Mouse (Mus musculus): ENCODE measurements around the gene Gadd45gip1. TPM values are rescaled to one million over a fixed set of nuclear protein-coding genes. Genes with fewer than 3 reads are reported as not detected.

Gene Gadd45gip1
- polyA plus RNA-seq, 1 experiment from 2014 or later = 36.3 TPM

GRCm38 (mm10) chr8:84798446-84799135, 32.7 kb upstream of the Gadd45gip1 start:
- H3K4me2 ChIP-seq (replicated peaks) = peak overlapping the region; percentile 69
- H3K4me3 ChIP-seq = peak overlapping the region; percentile 84
- no peaks in the 10 kb centered on the region for H3K27me3 ChIP-seq
- peaks cover 70% of the 10 kb centered on the region for H3K4me1 ChIP-seq
- H3K36me3 ChIP-seq = no peaks in the 10 kb centered on the region
- ATAC-seq (replicated peaks) = no peak
- H3K9me3 ChIP-seq = no peaks in the 10 kb centered on the region
- WGBS = 31% methylated on average over 10 of the region's 10 CpGs
- peak overlapping the region; percentile 97 for H3K27ac ChIP-seq (replicated peaks)
- H3K9ac ChIP-seq (replicated peaks) = peak overlapping the region; percentile 95

GRCm38 (mm10) chr8:84799136-84799931, 32.0 kb upstream of the Gadd45gip1 start:
- Histone ChIP-seq H3K27ac (replicated peaks) (peak overlapping the region; percentile 97), H3K9me3 (no peaks in the 10 kb centered on the region), H3K4me2 (replicated peaks) (peak overlapping the region; percentile 69), H3K4me3 (peak overlapping the region; percentile 84), H3K9ac (replicated peaks) (peak overlapping the region; percentile 95), H3K4me1 (peaks cover 63% of the 10 kb centered on the region), H3K27me3 (no peaks in the 10 kb centered on the region), H3K36me3 (no peaks in the 10 kb centered on the region)
- under 1% methylated on average over 61 of the region's 108 CpGs for WGBS
- peak; percentile 3; the same call in 1 of the 2 replicates for ATAC-seq (replicated peaks)

- ATAC-seq (replicated peaks) = peak; percentile 23; the same call in 1 of the 2 replicates
- Histone ChIP-seq H3K27ac (replicated peaks) (peak within 1 kb of the TSS; percentile 97), H3K9me3 (no peaks in the 10 kb centered on the region), H3K27me3 (no peaks in the 10 kb centered on the region), H3K9ac (replicated peaks) (peak within 1 kb of the TSS; percentile 95), H3K4me3 (peak within 1 kb of the TSS; percentile 84), H3K4me2 (replicated peaks) (peak within 1 kb of the TSS; percentile 69), H3K36me3 (no peaks in the 10 kb centered on the region), H3K4me1 (peaks cover 54% of the 10 kb centered on the region)
- WGBS = under 1% methylated on average over 100 of the region's 125 CpGs
Observed at GRCm38 (mm10) chr8:84799999-84800831, 31.1 kb upstream of the Gadd45gip1 start, which contains the start of gene Nfix. Nfix (minus strand) TSS chr8:84800344.

- no peak for ATAC-seq (replicated peaks)
- no peak overlapping the region for H3K4me2 ChIP-seq (replicated peaks)
- H3K27me3 ChIP-seq = no peaks in the 10 kb centered on the region
- no peak overlapping the region for H3K27ac ChIP-seq (replicated peaks)
- WGBS = 98% methylated on average over 5 of the region's 5 CpGs
- H3K36me3 ChIP-seq = no peaks in the 10 kb centered on the region
- no peak overlapping the region for H3K9ac ChIP-seq (replicated peaks)
- H3K9me3 ChIP-seq = no peaks in the 10 kb centered on the region
- no peak overlapping the region for H3K4me3 ChIP-seq
- peaks cover 27% of the 10 kb centered on the region for H3K4me1 ChIP-seq
Observed at GRCm38 (mm10) chr8:84806031-84806430, 25.3 kb upstream of the Gadd45gip1 start.

GRCm38 (mm10) chr8:84809109-84809940, 22.0 kb upstream of the Gadd45gip1 start:
- H3K9me3 ChIP-seq = no peaks in the 10 kb centered on the region
- no peak overlapping the region for H3K4me2 ChIP-seq (replicated peaks)
- no peak overlapping the region for H3K4me3 ChIP-seq
- H3K9ac ChIP-seq (replicated peaks) = 0 out of 2 replicates have a peak overlapping the region, but pooled peaks have one; percentile 8
- ATAC-seq (replicated peaks) = peak; percentile 10
- H3K36me3 ChIP-seq = no peaks in the 10 kb centered on the region
- 33% methylated on average over 12 of the region's 12 CpGs for WGBS
- H3K27me3 ChIP-seq = no peaks in the 10 kb centered on the region
- peaks cover 40% of the 10 kb centered on the region for H3K4me1 ChIP-seq
- peak overlapping the region; percentile 73 for H3K27ac ChIP-seq (replicated peaks)

GRCm38 (mm10) chr8:84809941-84810280, 21.4 kb upstream of the Gadd45gip1 start:
- Histone ChIP-seq H3K4me1 (peaks cover 46% of the 10 kb centered on the region), H3K4me2 (replicated peaks) (no peak overlapping the region), H3K9me3 (no peaks in the 10 kb centered on the region), H3K27ac (replicated peaks) (peak overlapping the region; percentile 73), H3K4me3 (no peak overlapping the region), H3K9ac (replicated peaks) (no peak overlapping the region), H3K36me3 (no peaks in the 10 kb centered on the region), H3K27me3 (no peaks in the 10 kb centered on the region)
- 69% methylated on average over 5 of the region's 5 CpGs for WGBS
- no peak for ATAC-seq (replicated peaks)

GRCm38 (mm10) chr8:84810896-84811295, 20.4 kb upstream of the Gadd45gip1 start:
- ATAC-seq (replicated peaks) = peak; percentile 75
- Histone ChIP-seq H3K9me3 (no peaks in the 10 kb centered on the region), H3K27ac (replicated peaks) (peak overlapping the region; percentile 72), H3K4me3 (peak overlapping the region; percentile 37), H3K4me2 (replicated peaks) (peak overlapping the region; percentile 47), H3K27me3 (no peaks in the 10 kb centered on the region), H3K36me3 (no peaks in the 10 kb centered on the region), H3K4me1 (peaks cover 52% of the 10 kb centered on the region), H3K9ac (replicated peaks) (peak overlapping the region; percentile 29; the same call in 1 of the 2 replicates)
- WGBS = under 1% methylated on average over 32 of the region's 32 CpGs

- Histone ChIP-seq H3K4me1 (peaks cover 55% of the 10 kb centered on the region), H3K4me3 (peak overlapping the region; percentile 37)
- no peak for ATAC-seq (replicated peaks)
Observed at GRCm38 (mm10) chr8:84811303-84811702, 20.0 kb upstream of the Gadd45gip1 start.

GRCm38 (mm10) chr8:84813059-84813458, 18.3 kb upstream of the Gadd45gip1 start:
- H3K36me3 ChIP-seq = no peaks in the 10 kb centered on the region
- no peaks in the 10 kb centered on the region for H3K9me3 ChIP-seq
- H3K9ac ChIP-seq (replicated peaks) = no peak overlapping the region
- WGBS = 2% methylated on average over 5 of the region's 5 CpGs
- peak overlapping the region; percentile 97 for H3K27ac ChIP-seq (replicated peaks)
- H3K4me1 ChIP-seq = peaks cover 55% of the 10 kb centered on the region
- ATAC-seq (replicated peaks) = 0 out of 2 replicates have a peak, but pooled peaks have one; percentile 11
- no peaks in the 10 kb centered on the region for H3K27me3 ChIP-seq
- H3K4me2 ChIP-seq (replicated peaks) = no peak overlapping the region
- no peak overlapping the region for H3K4me3 ChIP-seq

More at GRCm38 (mm10) chr8:84811303-84811702, 20.0 kb upstream of the Gadd45gip1 start:
- 11% methylated on average over 10 of the region's 10 CpGs for WGBS
- no peaks in the 10 kb centered on the region for H3K9me3 ChIP-seq
- H3K4me2 ChIP-seq (replicated peaks) = peak overlapping the region; percentile 47
- no peaks in the 10 kb centered on the region for H3K27me3 ChIP-seq
- H3K36me3 ChIP-seq = no peaks in the 10 kb centered on the region
- peak overlapping the region; percentile 72 for H3K27ac ChIP-seq (replicated peaks)
- peak overlapping the region; percentile 29; the same call in 1 of the 2 replicates for H3K9ac ChIP-seq (replicated peaks)

- peaks cover 51% of the 10 kb centered on the region for H3K4me1 ChIP-seq
- H3K36me3 ChIP-seq = no peaks in the 10 kb centered on the region
- ATAC-seq (replicated peaks) = peak; percentile 0; the same call in 1 of the 2 replicates
- peak overlapping the region; percentile 4; the same call in 1 of the 2 replicates for H3K4me2 ChIP-seq (replicated peaks)
- H3K4me3 ChIP-seq = no peak overlapping the region
- no peak overlapping the region for H3K9ac ChIP-seq (replicated peaks)
- peak overlapping the region; percentile 97 for H3K27ac ChIP-seq (replicated peaks)
- H3K27me3 ChIP-seq = no peaks in the 10 kb centered on the region
- WGBS = 61% methylated on average over 3 of the region's 3 CpGs
- H3K9me3 ChIP-seq = no peaks in the 10 kb centered on the region
Observed at GRCm38 (mm10) chr8:84813830-84814229, 17.5 kb upstream of the Gadd45gip1 start.

GRCm38 (mm10) chr8:84814240-84814554, 17.1 kb upstream of the Gadd45gip1 start:
- Histone ChIP-seq H3K9me3 (no peaks in the 10 kb centered on the region), H3K4me1 (peaks cover 47% of the 10 kb centered on the region), H3K27ac (replicated peaks) (peak overlapping the region; percentile 97), H3K9ac (replicated peaks) (no peak overlapping the region), H3K4me3 (no peak overlapping the region), H3K4me2 (replicated peaks) (peak overlapping the region; percentile 4), H3K27me3 (no peaks in the 10 kb centered on the region), H3K36me3 (no peaks in the 10 kb centered on the region)
- ATAC-seq (replicated peaks) = peak; percentile 33
- WGBS = 58% methylated on average over 11 of the region's 11 CpGs

Data from forebrain, embryonic 15.5 days (tissue).